Mouse (Mus musculus) E14TG2a.4 (cell line): ENCODE results near the gene Usp37.

Source experiments
- CTCF ChIP-seq: conservative IDR thresholded peaks from 2 replicates; pipeline ENCODE4 v1.5.1; 2014; ENCODE audit warnings: low read length
- NANOG ChIP-seq: IDR thresholded peaks from 2 replicates; pipeline ENCODE4 v1.6.1; 2014; ENCODE audit warnings: borderline replicate concordance, low read length, mixed read lengths

GRCm38 (mm10) chr1:74425845-74426244, 118.2 kb downstream of the Usp37 start:
- no peak for TF ChIP-seq NANOG
- no peak for TF ChIP-seq CTCF
